26 mouse cellular contexts compared by ENCODE assay signal in the genomic region with DNA sequence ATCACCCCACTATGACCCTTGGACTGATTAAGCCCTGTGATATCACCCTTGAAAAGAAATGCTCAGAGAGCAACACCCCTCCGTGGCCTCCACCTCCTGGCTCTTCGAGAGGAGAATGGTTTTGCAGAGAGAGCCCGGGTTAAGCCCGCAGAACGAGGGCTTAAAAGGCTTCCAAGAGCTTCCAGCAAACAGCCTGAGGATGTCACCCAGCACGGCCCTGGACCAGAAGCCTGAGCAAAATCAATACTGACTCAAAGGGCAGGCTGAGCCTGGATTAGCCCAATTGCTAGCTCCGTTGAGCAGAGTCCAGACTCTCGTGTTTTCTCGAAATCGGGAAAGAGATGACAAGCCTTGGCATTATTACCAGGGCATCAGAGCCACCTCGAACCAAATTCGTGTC.
A peak's percentile ranks its signal among the peaks of the same experiment; 100 is the strongest.
DNase-seq lines count a peak whose midpoint lies in the region; ATAC-seq lines count a peak whose summit lies in the region.
"Had no signal": no experiment of that assay in that cellular context is flagged by ENCODE, and none has a peak within 500 bp of the region (broad histone marks: within the 10 kb centered on the region; RNA-seq: fewer than 3 reads in every experiment).

No protein-coding gene starts in this region.

- no peak overlapping the region for H3K4me3 ChIP-seq in midbrain, embryonic 10.5 days
- H3K4me3 ChIP-seq in midbrain, embryonic 11.5 days (ENCODE audit: low read depth, low read length): no peak overlapping the region
- H3K4me3 ChIP-seq in midbrain, embryonic 14.5 days (replicated peaks; ENCODE audit: low read depth, low read length): no peak overlapping the region
- no peak overlapping the region for H3K4me3 ChIP-seq in midbrain, embryonic 16.5 days (ENCODE audit: low read depth, low read length)
- H3K4me3 ChIP-seq in heart, embryonic 10.5 days: no peak overlapping the region
- H3K4me3 ChIP-seq: embryonic facial prominence, embryonic 10.5 days; embryonic facial prominence, embryonic 12.5 days; forebrain, embryonic 13.5 days; forebrain, embryonic 15.5 days had no signal

- H3K27ac ChIP-seq in midbrain, embryonic 10.5 days (replicated peaks): 0 out of 2 replicates have a peak overlapping the region, but pooled peaks have one; percentile 38
- no peak overlapping the region for H3K27ac ChIP-seq in midbrain, embryonic 11.5 days (ENCODE audit: low read depth, low read length)
- 0 out of 2 replicates have a peak overlapping the region, but pooled peaks have one; percentile 1 for H3K27ac ChIP-seq in midbrain, embryonic 14.5 days (replicated peaks; ENCODE audit: low read depth, low read length)
- no peak overlapping the region; the same call in 1 of the 2 replicates for H3K27ac ChIP-seq in midbrain, embryonic 16.5 days (ENCODE audit: low read length)
- no peak overlapping the region for H3K27ac ChIP-seq in heart, embryonic 10.5 days
- H3K27ac ChIP-seq: embryonic facial prominence, embryonic 10.5 days; embryonic facial prominence, embryonic 12.5 days; forebrain, embryonic 13.5 days; forebrain, embryonic 15.5 days had no signal

- H3K27me3 ChIP-seq in midbrain, embryonic 10.5 days (ENCODE audit: low read depth, poor library complexity, severe bottlenecking): peaks cover 32% of the 10 kb centered on the region
- H3K27me3 ChIP-seq in midbrain, embryonic 11.5 days (ENCODE audit: control insufficient read depth, insufficient read depth, low read length): peaks cover 6% of the 10 kb centered on the region
- H3K27me3 ChIP-seq in midbrain, embryonic 14.5 days (ENCODE audit: control insufficient read depth, insufficient read depth, low read length): no peaks in the 10 kb centered on the region
- no peaks in the 10 kb centered on the region for H3K27me3 ChIP-seq in midbrain, embryonic 16.5 days (ENCODE audit: control insufficient read depth, insufficient read depth, low read depth, low read length)
- H3K27me3 ChIP-seq in heart, embryonic 10.5 days (ENCODE audit: insufficient read depth, poor library complexity, severe bottlenecking): no peaks in the 10 kb centered on the region
- H3K27me3 ChIP-seq: CH12.LX; embryonic facial prominence, embryonic 12.5 days; forebrain, embryonic 13.5 days; forebrain, embryonic 15.5 days; Patski had no signal

- H3K4me1 ChIP-seq in midbrain, embryonic 10.5 days: peaks cover 61% of the 10 kb centered on the region
- H3K4me1 ChIP-seq in midbrain, embryonic 11.5 days (ENCODE audit: control insufficient read depth, insufficient read depth, low read length): peaks cover 12% of the 10 kb centered on the region
- peaks cover 12% of the 10 kb centered on the region for H3K4me1 ChIP-seq in midbrain, embryonic 14.5 days (ENCODE audit: control insufficient read depth, insufficient read depth, low read length)
- H3K4me1 ChIP-seq in midbrain, embryonic 16.5 days (ENCODE audit: control insufficient read depth, insufficient read depth, low read length): peaks cover 7% of the 10 kb centered on the region
- no peaks in the 10 kb centered on the region for H3K4me1 ChIP-seq in heart, embryonic 10.5 days

- H3K4me2 ChIP-seq in midbrain, embryonic 11.5 days: no peak overlapping the region
- no peak overlapping the region for H3K4me2 ChIP-seq in midbrain, embryonic 14.5 days (ENCODE audit: low read length)
- H3K4me2 ChIP-seq in midbrain, embryonic 16.5 days (ENCODE audit: low read length): no peak overlapping the region
- H3K4me2 ChIP-seq: embryonic facial prominence, embryonic 12.5 days; forebrain, embryonic 13.5 days; forebrain, embryonic 15.5 days had no signal

- DNase-seq in midbrain, embryonic 10.5 days (ENCODE audit: low spot score): no peak
- no peak for DNase-seq in midbrain, embryonic 11.5 days (ENCODE audit: low spot score, missing footprints)
- peak; percentile 40 for DNase-seq in midbrain, embryonic 14.5 days
- peak; percentile 60 for DNase-seq in retina, embryonic 14.5 days (ENCODE audit: low spot score)
- peak; percentile 73 for DNase-seq in retina, postnatal 7 days (ENCODE audit: low read depth, low spot score)
- no peak for DNase-seq in cerebellum, postnatal 14 days
- DNase-seq in heart, embryonic 10.5 days (ENCODE audit: low spot score): no peak
- DNase-seq: adrenal gland, adult 8-10 months; adrenal gland, postnatal 14 days; adrenal gland, postnatal 36 days; B cell, adult 2 months; cerebellum, adult 11-12 months; cerebellum, adult 2 months; cerebellum, adult 9-10 months; cerebellum, postnatal 10 days; cerebellum, postnatal 36 days had no signal

- WGBS in midbrain, embryonic 10.5 days: 59% methylated on average over 12 of the region's 12 CpGs
- 49% methylated on average over 12 of the region's 12 CpGs for WGBS in midbrain, embryonic 11.5 days
- 48% methylated on average over 12 of the region's 12 CpGs for WGBS in midbrain, embryonic 14.5 days
- 51% methylated on average over 12 of the region's 12 CpGs for WGBS in midbrain, embryonic 16.5 days
- 74% methylated on average over 12 of the region's 12 CpGs for WGBS in heart, embryonic 10.5 days

- no peak overlapping the region for H3K9ac ChIP-seq in midbrain, embryonic 11.5 days (ENCODE audit: low read length)
- no peak overlapping the region for H3K9ac ChIP-seq in midbrain, embryonic 14.5 days (replicated peaks; ENCODE audit: low read length)
- no peak overlapping the region for H3K9ac ChIP-seq in midbrain, embryonic 16.5 days (ENCODE audit: low read depth, low read length)
- H3K9ac ChIP-seq: embryonic facial prominence, embryonic 12.5 days; forebrain, embryonic 13.5 days; forebrain, embryonic 15.5 days had no signal

- no peaks in the 10 kb centered on the region for H3K36me3 ChIP-seq in midbrain, embryonic 10.5 days
- H3K36me3 ChIP-seq in midbrain, embryonic 11.5 days (ENCODE audit: control insufficient read depth, insufficient read depth, low read length): no peaks in the 10 kb centered on the region
- no peaks in the 10 kb centered on the region for H3K36me3 ChIP-seq in midbrain, embryonic 14.5 days (ENCODE audit: control insufficient read depth, insufficient read depth, low read length)
- H3K36me3 ChIP-seq in midbrain, embryonic 16.5 days (ENCODE audit: control insufficient read depth, insufficient read depth, low read length): no peaks in the 10 kb centered on the region
- H3K36me3 ChIP-seq in heart, embryonic 10.5 days: no peaks in the 10 kb centered on the region
- H3K36me3 ChIP-seq: embryonic facial prominence, embryonic 10.5 days; embryonic facial prominence, embryonic 12.5 days; forebrain, embryonic 15.5 days; G1E had no signal

- no peak for ATAC-seq in midbrain, embryonic 11.5 days (ENCODE audit: low FRiP score)
- ATAC-seq in midbrain, embryonic 14.5 days (ENCODE audit: low FRiP score, low TSS enrichment): no peak
- no peak for ATAC-seq in midbrain, embryonic 16.5 days
- ATAC-seq: activated CD4-positive, CD25-positive, alpha-beta regulatory T cell, adult 4 months; CD4-positive, CD25-positive, alpha-beta regulatory T cell, adult 4 months; forebrain, embryonic 13.5 days; forebrain, embryonic 15.5 days; Patski had no signal

- no peaks in the 10 kb centered on the region for H3K9me3 ChIP-seq in midbrain, embryonic 10.5 days (replicated peaks)
- no peaks in the 10 kb centered on the region for H3K9me3 ChIP-seq in midbrain, embryonic 11.5 days (ENCODE audit: control insufficient read depth, low read length)
- no peaks in the 10 kb centered on the region for H3K9me3 ChIP-seq in midbrain, embryonic 14.5 days (ENCODE audit: control insufficient read depth, low read length)
- no peaks in the 10 kb centered on the region for H3K9me3 ChIP-seq in midbrain, embryonic 16.5 days (replicated peaks; ENCODE audit: control insufficient read depth, low read length, poor library complexity, severe bottlenecking)
- H3K9me3 ChIP-seq in heart, embryonic 10.5 days: no peaks in the 10 kb centered on the region
- H3K9me3 ChIP-seq: embryonic facial prominence, embryonic 10.5 days; embryonic facial prominence, embryonic 12.5 days; forebrain, embryonic 13.5 days; forebrain, embryonic 15.5 days had no signal

Comparison
In these comparisons a context has a peak if more than half of its experiments do, and no peak if none do; other contexts are left out.
1. DNase-seq: peak in midbrain, embryonic 14.5 days (single experiment), retina, embryonic 14.5 days (single experiment) and retina, postnatal 7 days (single experiment); none in midbrain, embryonic 10.5 days (single experiment), midbrain, embryonic 11.5 days (single experiment), cerebellum, postnatal 14 days (0 of 2) and heart, embryonic 10.5 days (single experiment).
2. H3K27ac ChIP-seq: peak in midbrain, embryonic 10.5 days (single experiment) and midbrain, embryonic 14.5 days (single experiment); none in midbrain, embryonic 11.5 days (single experiment), midbrain, embryonic 16.5 days (single experiment) and heart, embryonic 10.5 days (single experiment).